In genomic region chrX:75036626-75037025, GRCm38 (mm10) we compare ENCODE assay signal across 27 mouse cellular contexts. TPM values are rescaled to one million over a fixed set of nuclear protein-coding genes. Genes with fewer than 3 reads are reported as not detected.
A peak's percentile ranks its signal among the peaks of the same experiment; 100 is the strongest.
DNase-seq lines count a peak whose midpoint lies in the region; ATAC-seq and TF ChIP-seq lines count a peak whose summit lies in the region.
"Had no signal": no experiment of that assay in that cellular context is flagged by ENCODE, and none has a peak within 500 bp of the region (broad histone marks: within the 10 kb centered on the region; RNA-seq: fewer than 3 reads in every experiment).

No protein-coding gene starts in this region.

- no peak for ATAC-seq in lung, postnatal 0 days
- ATAC-seq in hindbrain, embryonic 11.5 days (ENCODE audit: low FRiP score): no peak
- ATAC-seq: activated CD4-positive, CD25-positive, alpha-beta regulatory T cell, adult 4 months; forebrain, embryonic 14.5 days; forebrain, embryonic 16.5 days; Patski had no signal

- peak; percentile 7 for DNase-seq in kidney, adult 9 months
- DNase-seq in kidney, postnatal 25 days: no peak
- DNase-seq in lung, postnatal 0 days (ENCODE audit: low spot score): peak; percentile 34
- DNase-seq in lung, adult 2 months: no peak
- peak; percentile 52 for DNase-seq in 416B (ENCODE audit: low read depth)
- DNase-seq in adipocyte (ENCODE audit: low spot score): peak; percentile 52
- no peak for DNase-seq in thymus, adult 2 months
- DNase-seq in hindbrain, embryonic 11.5 days (ENCODE audit: low spot score): no peak
- DNase-seq: adrenal gland, adult 2 months; adrenal gland, postnatal 10 days; adrenal gland, postnatal 25 days; cerebellum, adult 11 months; cerebellum, adult 18-20 months; cerebellum, adult 8-10 months; cerebellum, adult 9-11 months; cerebellum, postnatal 14 days; cerebellum, postnatal 36 days; embryo, embryonic 11 days had no signal

- no peak for TF ChIP-seq EP300 in lung, postnatal 0 days (IDR thresholded peaks at IDR 0.05)

- no peak overlapping the region for H3K4me3 ChIP-seq in lung, postnatal 0 days (ENCODE audit: low read depth, low read length)
- H3K4me3 ChIP-seq in lung, adult 2 months (replicated peaks; ENCODE audit: extremely low read depth, low read depth, low read length): no peak overlapping the region
- no peak overlapping the region for H3K4me3 ChIP-seq in thymus, adult 2 months (ENCODE audit: control insufficient read depth, insufficient read depth, low read length)
- H3K4me3 ChIP-seq in hindbrain, embryonic 11.5 days (ENCODE audit: low read depth, low read length): no peak overlapping the region
- H3K4me3 ChIP-seq: embryonic facial prominence, embryonic 13.5 days; embryonic facial prominence, embryonic 15.5 days; erythroblast, embryonic 14.5 days; forebrain, embryonic 10.5 days; forebrain, embryonic 12.5 days had no signal

- H3K9ac ChIP-seq in lung, postnatal 0 days (replicated peaks; ENCODE audit: low read depth): no peak overlapping the region
- no peak overlapping the region for H3K9ac ChIP-seq in hindbrain, embryonic 11.5 days (ENCODE audit: low read depth, low read length)
- H3K9ac ChIP-seq: embryonic facial prominence, embryonic 13.5 days; embryonic facial prominence, embryonic 15.5 days; forebrain, embryonic 12.5 days had no signal

- no peaks in the 10 kb centered on the region for H3K36me3 ChIP-seq in lung, postnatal 0 days (ENCODE audit: insufficient read depth, low read length)
- no peaks in the 10 kb centered on the region for H3K36me3 ChIP-seq in thymus, adult 2 months (ENCODE audit: control insufficient read depth, insufficient read depth, low read length)
- H3K36me3 ChIP-seq in hindbrain, embryonic 11.5 days (ENCODE audit: control insufficient read depth, insufficient read depth, low read length): no peaks in the 10 kb centered on the region
- H3K36me3 ChIP-seq: embryonic facial prominence, embryonic 13.5 days; embryonic facial prominence, embryonic 15.5 days; forebrain, embryonic 10.5 days; forebrain, embryonic 12.5 days had no signal

- no peaks in the 10 kb centered on the region for H3K27me3 ChIP-seq in lung, postnatal 0 days (replicated peaks; ENCODE audit: insufficient read depth, low read length)
- no peaks in the 10 kb centered on the region for H3K27me3 ChIP-seq in thymus, adult 2 months (ENCODE audit: control insufficient read depth, insufficient read depth, low read length)
- no peaks in the 10 kb centered on the region for H3K27me3 ChIP-seq in hindbrain, embryonic 11.5 days (ENCODE audit: control insufficient read depth, insufficient read depth, low read length)
- H3K27me3 ChIP-seq: embryonic facial prominence, embryonic 13.5 days; embryonic facial prominence, embryonic 15.5 days; forebrain, embryonic 12.5 days had no signal

- H3K4me1 ChIP-seq in lung, postnatal 0 days (ENCODE audit: insufficient read depth, low read depth, low read length): no peaks in the 10 kb centered on the region
- H3K4me1 ChIP-seq in lung, adult 2 months (ENCODE audit: control insufficient read depth, insufficient read depth, low read length): no peaks in the 10 kb centered on the region
- no peaks in the 10 kb centered on the region for H3K4me1 ChIP-seq in thymus, adult 2 months (replicated peaks; ENCODE audit: control insufficient read depth, insufficient read depth, low read length)
- no peaks in the 10 kb centered on the region for H3K4me1 ChIP-seq in hindbrain, embryonic 11.5 days (replicated peaks; ENCODE audit: control insufficient read depth, insufficient read depth, low read length)
- H3K4me1 ChIP-seq: embryonic facial prominence, embryonic 13.5 days; embryonic facial prominence, embryonic 15.5 days; forebrain, embryonic 10.5 days; forebrain, embryonic 12.5 days had no signal

- no peak for TF ChIP-seq CTCF in lung, postnatal 0 days (IDR thresholded peaks at IDR 0.05)
- TF ChIP-seq CTCF in lung, adult 2 months (IDR thresholded peaks at IDR 0.05; ENCODE audit: insufficient read depth, low read length): no peak
- no peak for TF ChIP-seq CTCF in thymus, adult 2 months (IDR thresholded peaks at IDR 0.05; ENCODE audit: borderline replicate concordance, control insufficient read depth, extremely low read depth, insufficient read depth, low read length, poor library complexity)

- no peaks in the 10 kb centered on the region for H3K9me3 ChIP-seq in lung, postnatal 0 days (ENCODE audit: low read length)
- H3K9me3 ChIP-seq in hindbrain, embryonic 11.5 days (ENCODE audit: control insufficient read depth, low read length): no peaks in the 10 kb centered on the region
- H3K9me3 ChIP-seq: embryonic facial prominence, embryonic 13.5 days; embryonic facial prominence, embryonic 15.5 days; forebrain, embryonic 10.5 days; forebrain, embryonic 12.5 days had no signal

- no peak overlapping the region for H3K4me2 ChIP-seq in lung, postnatal 0 days (replicated peaks; ENCODE audit: low read depth, low read length)
- H3K4me2 ChIP-seq in hindbrain, embryonic 11.5 days (replicated peaks; ENCODE audit: low read depth, low read length): no peak overlapping the region
- H3K4me2 ChIP-seq: embryonic facial prominence, embryonic 13.5 days; embryonic facial prominence, embryonic 15.5 days; forebrain, embryonic 12.5 days had no signal

- no peak overlapping the region for H3K27ac ChIP-seq in lung, postnatal 0 days (ENCODE audit: low read length)
- no peak overlapping the region for H3K27ac ChIP-seq in thymus, adult 2 months (ENCODE audit: control insufficient read depth, insufficient read depth, low read length)
- H3K27ac ChIP-seq in hindbrain, embryonic 11.5 days (ENCODE audit: low read depth, low read length): no peak overlapping the region
- H3K27ac ChIP-seq: embryonic facial prominence, embryonic 13.5 days; embryonic facial prominence, embryonic 15.5 days; forebrain, embryonic 10.5 days; forebrain, embryonic 12.5 days had no signal

- TF ChIP-seq POLR2A in lung, adult 2 months (IDR thresholded peaks at IDR 0.05; ENCODE audit: borderline replicate concordance, extremely low read depth, low read depth, low read length): no peak
- TF ChIP-seq POLR2A in thymus, adult 2 months (IDR thresholded peaks at IDR 0.05; ENCODE audit: control insufficient read depth, extremely low read depth, insufficient read depth, low read length, poor library complexity): no peak

RNA-seq across cellular contexts. Expression of gene Gab3, which starts 48.6 kb away (rescaled TPM):
- 5.0 and 5.2 TPM in 2 replicates for polyA plus RNA-seq in lung, postnatal 0 days (2015; fragmentation: Nextera tagmentation; extraction: Ambion mirVana)
- polyA plus RNA-seq in lung, adult 2 months (2012; rRNA removed): 1.8 and 2.5 TPM in 2 replicates
- polyA plus RNA-seq in thymus, adult 2 months (2012; rRNA removed): 2.6 and 3.0 TPM in 2 replicates
- 0.81 and 1.5 TPM in 2 replicates for polyA plus RNA-seq in hindbrain, embryonic 11.5 days (2014; fragmentation: Nextera tagmentation; extraction: Ambion mirVana)
- polyA plus RNA-seq: erythroblast, embryonic 14.5 days had no signal

RNA-seq across cellular contexts. Expression of gene Dkc1, which starts 59.0 kb away (rescaled TPM):
- polyA plus RNA-seq in lung, postnatal 0 days (2015; fragmentation: Nextera tagmentation; extraction: Ambion mirVana): 28.8 and 31.6 TPM in 2 replicates
- 5.4 and 11.5 TPM in 2 replicates for polyA plus RNA-seq in lung, adult 2 months (2012; rRNA removed)
- 22.0 and 28.8 TPM in 2 replicates for polyA plus RNA-seq in thymus, adult 2 months (2012; rRNA removed)
- polyA plus RNA-seq in hindbrain, embryonic 11.5 days (2014; fragmentation: Nextera tagmentation; extraction: Ambion mirVana): 117 and 123 TPM in 2 replicates

Comparison
In these comparisons a context has a peak if more than half of its experiments do, and no peak if none do; other contexts are left out.
1. DNase-seq: peak in kidney, adult 9 months (single experiment), lung, postnatal 0 days (single experiment), 416B (single experiment) and adipocyte (single experiment); none in kidney, postnatal 25 days (0 of 2), lung, adult 2 months (single experiment), thymus, adult 2 months (single experiment) and hindbrain, embryonic 11.5 days (single experiment).